Comparison of ENCODE assay signal across 10 mouse cellular contexts in the genomic region with DNA sequence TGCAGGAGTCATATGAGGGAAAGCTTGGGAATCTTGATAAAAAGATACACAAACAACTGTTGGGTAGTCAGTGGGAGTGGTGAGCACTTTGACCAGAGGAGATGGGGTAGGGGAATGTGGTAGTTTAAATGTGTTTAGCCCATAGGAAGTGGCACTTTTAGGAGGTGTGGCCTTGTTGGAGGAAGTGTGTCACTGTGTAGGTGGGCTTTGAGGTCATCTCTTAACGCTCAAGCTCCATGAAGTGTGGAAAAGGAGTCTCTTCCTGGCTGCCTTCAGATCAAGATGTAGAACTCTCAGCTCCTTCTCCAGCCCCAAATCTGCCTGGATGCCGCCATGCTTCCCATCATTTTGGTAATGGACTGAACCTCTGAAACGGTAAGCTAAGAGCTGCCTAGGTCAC. TPM values are rescaled to one million over a fixed set of nuclear protein-coding genes. Genes with fewer than 3 reads are reported as not detected.
A peak's percentile ranks its signal among the peaks of the same experiment; 100 is the strongest.
DNase-seq lines count a peak whose midpoint lies in the region; ATAC-seq and TF ChIP-seq lines count a peak whose summit lies in the region.
"Had no signal": no experiment of that assay in that cellular context is flagged by ENCODE, and none has a peak within 500 bp of the region (broad histone marks: within the 10 kb centered on the region; RNA-seq: fewer than 3 reads in every experiment).

A gene (plus strand): TSS at position 197 of the 400 bp plus-strand sequence.

- H3K36me3 ChIP-seq in thymus, adult 2 months (ENCODE audit: control insufficient read depth, insufficient read depth, low read length): no peaks in the 10 kb centered on the region
- H3K36me3 ChIP-seq in stomach, embryonic 15.5 days: no peaks in the 10 kb centered on the region
- H3K36me3 ChIP-seq in midbrain, embryonic 11.5 days (ENCODE audit: control insufficient read depth, insufficient read depth, low read length): no peaks in the 10 kb centered on the region
- H3K36me3 ChIP-seq: limb, embryonic 12.5 days had no signal

- H3K9me3 ChIP-seq in stomach, embryonic 15.5 days: no peaks in the 10 kb centered on the region
- no peaks in the 10 kb centered on the region for H3K9me3 ChIP-seq in midbrain, embryonic 11.5 days (ENCODE audit: control insufficient read depth, low read length)
- H3K9me3 ChIP-seq: forebrain, embryonic 13.5 days; limb, embryonic 12.5 days had no signal

- H3K4me2 ChIP-seq in stomach, embryonic 15.5 days: no peak within 1 kb of the TSS
- no peak within 1 kb of the TSS for H3K4me2 ChIP-seq in midbrain, embryonic 11.5 days
- H3K4me2 ChIP-seq: forebrain, embryonic 13.5 days; limb, embryonic 12.5 days had no signal

- peak within 1 kb of the TSS; percentile 62 for H3K27ac ChIP-seq in thymus, adult 2 months (ENCODE audit: control insufficient read depth, insufficient read depth, low read length)
- H3K27ac ChIP-seq in stomach, embryonic 15.5 days: no peak within 1 kb of the TSS
- H3K27ac ChIP-seq in midbrain, embryonic 11.5 days (ENCODE audit: low read depth, low read length): no peak within 1 kb of the TSS
- H3K27ac ChIP-seq: forebrain, embryonic 13.5 days; limb, embryonic 12.5 days had no signal

- H3K4me3 ChIP-seq in thymus, adult 2 months (ENCODE audit: control insufficient read depth, insufficient read depth, low read length): no peak within 1 kb of the TSS
- H3K4me3 ChIP-seq in stomach, embryonic 15.5 days (replicated peaks): no peak within 1 kb of the TSS
- H3K4me3 ChIP-seq in midbrain, embryonic 11.5 days (ENCODE audit: low read depth, low read length): no peak within 1 kb of the TSS
- H3K4me3 ChIP-seq: forebrain, embryonic 13.5 days; limb, embryonic 12.5 days had no signal

- DNase-seq in heart, postnatal 25 days (ENCODE audit: low spot score): no peak
- DNase-seq in heart, adult 9 months (ENCODE audit: low spot score in 2 of 2): no peak
- DNase-seq in thymus, adult 2 months: no peak
- no peak for DNase-seq in thymus, postnatal 10 days (ENCODE audit: low spot score in 2 of 2)
- no peak for DNase-seq in midbrain, embryonic 11.5 days (ENCODE audit: low spot score, missing footprints)
- no peak for DNase-seq in right cerebral cortex, postnatal 4 days

- intact Hi-C loops in heart, postnatal 25 days (cut with DNase I): loop anchor here (5.0 kb wide), 1 partner anchor 175 kb away; no protein-coding TSS in a partner anchor

- no peak for TF ChIP-seq CTCF in thymus, adult 2 months (IDR thresholded peaks at IDR 0.05; ENCODE audit: borderline replicate concordance, control insufficient read depth, extremely low read depth, insufficient read depth, low read length, poor library complexity)

- no peak within 1 kb of the TSS for H3K9ac ChIP-seq in stomach, embryonic 15.5 days
- H3K9ac ChIP-seq in midbrain, embryonic 11.5 days (ENCODE audit: low read length): no peak within 1 kb of the TSS
- H3K9ac ChIP-seq: forebrain, embryonic 13.5 days; limb, embryonic 12.5 days had no signal

- H3K27me3 ChIP-seq in thymus, adult 2 months (ENCODE audit: control insufficient read depth, insufficient read depth, low read length): no peaks in the 10 kb centered on the region
- no peaks in the 10 kb centered on the region for H3K27me3 ChIP-seq in stomach, embryonic 15.5 days (replicated peaks)
- no peaks in the 10 kb centered on the region for H3K27me3 ChIP-seq in midbrain, embryonic 11.5 days (ENCODE audit: control insufficient read depth, insufficient read depth, low read length)
- H3K27me3 ChIP-seq: forebrain, embryonic 13.5 days; limb, embryonic 12.5 days had no signal

- TF ChIP-seq POLR2A in thymus, adult 2 months (IDR thresholded peaks at IDR 0.05; ENCODE audit: control insufficient read depth, extremely low read depth, insufficient read depth, low read length, poor library complexity): no peak

- H3K4me1 ChIP-seq in thymus, adult 2 months (replicated peaks; ENCODE audit: control insufficient read depth, insufficient read depth, low read length): peaks cover 4% of the 10 kb centered on the region
- no peaks in the 10 kb centered on the region for H3K4me1 ChIP-seq in stomach, embryonic 15.5 days
- H3K4me1 ChIP-seq in midbrain, embryonic 11.5 days (ENCODE audit: control insufficient read depth, insufficient read depth, low read length): no peaks in the 10 kb centered on the region
- H3K4me1 ChIP-seq: forebrain, embryonic 13.5 days; limb, embryonic 12.5 days had no signal

- peak; percentile 68 for ATAC-seq in inflammation-experienced regulatory T-cells, adult 6 months
- ATAC-seq in stomach, embryonic 15.5 days (ENCODE audit: insufficient read depth, low FRiP score, low read depth): no peak
- no peak for ATAC-seq in midbrain, embryonic 11.5 days (ENCODE audit: low FRiP score)

- 60% methylated on average over 3 of the region's 3 CpGs for WGBS in thymus, adult 2 months
- whole genome bisulfite sequencing in stomach, embryonic 15.5 days: 87% methylated on average over 3 of the region's 3 CpGs
- 88% methylated on average over 3 of the region's 3 CpGs for WGBS in midbrain, embryonic 11.5 days

RNA-seq across cellular contexts. Expression of the gene that starts here (rescaled TPM):
- total RNA-seq in heart, postnatal 25 days (2021): 10 to 100 TPM; 13.7 to 14.9 TPM
- polyA plus RNA-seq in thymus, adult 2 months (2012; rRNA removed): 27.2 and 27.8 TPM in 2 replicates
- polyA plus RNA-seq in inflammation-experienced regulatory T-cells, adult 6 months (2017; shearing (Covaris generic)): 10 to 100 TPM; 16.6 to 23.0 (median 20.6) TPM
- 10.3 and 12.5 TPM in 2 replicates for polyA plus RNA-seq in stomach, embryonic 15.5 days (2015; fragmentation: Nextera tagmentation; extraction: Ambion mirVana)
- polyA plus RNA-seq in midbrain, embryonic 11.5 days (2014; fragmentation: Nextera tagmentation; extraction: Ambion mirVana): 0.11 TPM in 1 of 2 replicates, not detected in the other

Comparison
In these comparisons a context has a peak if more than half of its experiments do, and no peak if none do; other contexts are left out.
1. RNA of the gene that starts here (polyA plus RNA-seq): 27.2 to 27.8 TPM in thymus, adult 2 months, 16.6 to 23.0 TPM in inflammation-experienced regulatory T-cells, adult 6 months and 10.3 to 12.5 TPM in stomach, embryonic 15.5 days; 0.11 TPM in midbrain, embryonic 11.5 days; every median in the first group is over 10 times any median in the second.